Mouse (Mus musculus) v-Abl transformed pro-B cells (cell line): Measurements from ENCODE around the gene Sirpa.

Experiments
- in situ Hi-C, 2 experiments: fragments of 400-800 bp; cut with MboI; formaldehyde crosslinking; loops; one replicate each; pipeline ENCODE4 v1.15.1; 2025; ENCODE audit not compliant: unreplicated experiment in 2 of 2

Sirpa gene

DNA sequence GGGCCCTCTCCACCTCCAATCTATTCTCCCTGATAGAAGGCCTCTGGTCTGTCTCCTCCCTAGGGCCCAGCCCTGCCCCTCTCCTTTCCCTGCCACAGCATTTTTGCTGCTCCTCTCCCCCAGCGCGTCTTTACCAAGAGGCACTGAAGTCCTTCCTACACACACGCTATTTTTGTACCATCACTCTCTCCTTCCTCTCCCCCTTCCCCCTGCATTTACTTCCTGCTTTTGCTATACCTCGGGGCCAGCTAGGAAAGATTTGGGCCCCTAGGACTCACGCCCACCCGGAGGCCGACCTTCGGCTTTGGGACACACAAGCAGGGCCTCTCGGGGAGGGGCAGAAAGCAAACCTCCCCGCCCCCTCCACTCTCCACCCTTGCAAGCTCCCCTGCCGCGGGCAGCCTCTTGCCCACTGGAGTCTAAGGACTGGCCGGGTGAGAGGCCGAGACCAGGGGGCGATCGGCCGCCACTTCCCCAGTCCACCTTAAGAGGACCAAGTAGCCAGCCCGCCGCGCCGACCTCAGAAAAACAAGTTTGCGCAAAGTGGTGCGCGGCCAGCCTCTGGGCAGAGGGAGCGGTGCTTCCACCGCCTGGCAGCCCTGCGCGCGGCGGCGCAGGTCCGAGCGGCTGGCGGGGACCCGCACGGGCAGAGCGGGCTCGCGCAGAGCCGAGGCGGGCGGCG lies at the start of gene Sirpa:
Gene Sirpa, plus strand, starts transcription at position 377 of the 682 bp plus-strand sequence.
- in situ Hi-C loops, result no loop called here

DNA sequence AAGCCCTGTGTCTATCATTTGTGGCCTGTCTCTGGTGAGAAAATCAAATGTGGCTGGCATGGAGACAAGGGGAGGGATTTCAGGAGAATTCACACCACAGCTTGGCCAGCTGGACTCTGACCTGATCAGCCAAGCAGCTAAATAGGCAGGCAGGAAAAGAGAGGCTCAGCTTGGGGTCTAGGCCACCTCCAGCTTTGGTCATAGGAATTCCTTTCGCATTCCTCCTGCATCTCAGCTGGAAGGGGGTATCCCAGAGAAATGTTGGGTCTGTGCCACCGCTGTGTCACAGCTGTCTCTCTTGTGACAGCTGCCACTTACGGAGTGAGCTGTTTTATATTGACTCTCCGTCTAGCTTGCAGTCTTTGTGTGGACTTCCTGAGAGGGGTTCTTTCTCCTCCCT lies 48.2 kb upstream of the Sirpa start:
- in situ Hi-C loops, result no loop called here

DNA sequence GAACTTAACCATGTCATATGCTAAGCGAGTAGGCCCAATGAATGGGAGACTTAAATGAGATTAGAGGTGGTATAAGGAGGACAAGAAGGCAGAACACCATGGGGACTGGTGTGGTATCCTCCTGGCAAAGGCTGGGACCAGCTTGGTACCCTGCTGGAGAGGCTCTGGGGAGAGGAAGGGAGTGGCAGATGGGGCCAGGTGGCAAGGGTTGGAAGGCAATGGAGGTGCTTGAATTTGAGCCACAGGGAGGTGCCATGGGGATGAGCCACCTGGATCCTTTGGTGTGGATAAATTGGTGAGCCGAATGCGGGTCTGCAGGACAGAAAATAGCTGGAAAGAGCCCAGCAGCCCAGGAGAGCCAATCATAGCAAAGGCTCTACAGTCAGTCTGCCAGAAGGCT lies 47.7 kb upstream of the Sirpa start:
- in situ Hi-C loops, result no loop called here

DNA sequence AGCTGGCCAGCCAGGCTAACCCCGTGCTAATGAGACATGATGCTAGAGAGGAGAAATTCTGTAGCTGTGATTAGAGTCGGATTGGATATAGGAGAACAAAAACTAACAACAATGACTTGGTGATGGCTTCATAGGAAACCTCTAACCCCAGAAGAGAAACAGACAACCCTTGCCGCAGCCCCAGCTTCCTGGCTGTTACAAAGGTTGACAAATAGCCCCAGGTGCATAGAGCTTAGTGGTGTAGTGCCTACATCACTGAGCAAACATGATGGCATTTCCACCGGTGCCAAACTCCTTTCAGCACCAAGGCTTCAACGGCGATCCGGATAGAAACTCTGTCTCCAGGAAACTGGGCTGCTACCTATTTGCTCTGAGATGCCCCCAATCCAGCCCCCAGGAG lies 47.0 kb upstream of the Sirpa start:
- in situ Hi-C loops, result no loop called here

DNA sequence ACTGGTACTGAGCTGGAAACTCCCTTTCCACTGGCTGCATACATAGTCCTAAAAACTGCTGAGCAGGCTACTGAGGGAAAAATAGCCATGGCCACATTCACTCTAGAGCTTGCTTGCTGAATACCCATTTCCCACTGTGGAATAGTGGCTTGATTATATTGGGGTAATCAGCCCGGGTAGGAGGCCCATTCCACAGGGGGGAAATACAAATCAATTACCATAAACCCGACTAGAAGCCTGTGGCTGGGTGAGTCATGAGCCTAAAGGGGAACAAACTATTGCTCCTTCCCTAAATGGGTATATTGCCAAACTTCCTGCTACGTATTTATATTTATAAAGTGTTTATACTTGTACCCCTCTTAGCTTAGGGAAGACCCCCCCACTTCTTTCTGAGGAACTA lies 45.9 kb upstream of the Sirpa start:
- in situ Hi-C loops, result no loop called here

DNA sequence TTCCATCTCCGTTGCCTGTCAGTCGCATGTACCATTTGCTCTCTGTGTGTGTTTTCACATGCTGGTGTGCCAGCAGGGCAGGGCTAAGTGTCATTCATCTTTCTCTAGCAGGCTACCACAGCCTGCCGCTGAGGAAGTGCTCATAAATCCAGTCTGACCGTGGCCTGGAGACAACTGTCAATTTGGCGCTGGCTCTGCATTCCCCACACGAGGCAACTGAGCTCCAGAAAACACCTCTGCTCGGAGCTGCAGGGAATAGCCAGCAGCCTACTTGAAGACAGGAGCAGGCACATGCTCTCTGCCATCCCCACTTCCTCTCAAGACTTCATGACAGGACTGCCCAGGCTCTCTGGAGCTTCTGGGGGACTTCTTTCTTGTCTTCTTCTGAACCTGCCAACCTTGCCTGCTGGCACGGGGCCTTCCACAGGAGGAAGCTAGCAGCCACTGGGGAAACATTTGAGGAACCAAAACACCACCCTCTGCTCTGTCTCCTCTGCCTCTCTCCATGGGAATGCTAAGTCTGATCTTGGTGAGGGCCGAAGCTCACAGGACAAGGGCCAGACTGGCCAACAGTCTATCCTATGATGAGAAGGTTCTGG lies 43.0 kb upstream of the Sirpa start:
- in situ Hi-C loops, result no loop called here

GRCm38 (mm10) chr2:129550781-129551180 lies 41.9 kb upstream of the Sirpa start:
- in situ Hi-C loops, result no loop called here

DNA sequence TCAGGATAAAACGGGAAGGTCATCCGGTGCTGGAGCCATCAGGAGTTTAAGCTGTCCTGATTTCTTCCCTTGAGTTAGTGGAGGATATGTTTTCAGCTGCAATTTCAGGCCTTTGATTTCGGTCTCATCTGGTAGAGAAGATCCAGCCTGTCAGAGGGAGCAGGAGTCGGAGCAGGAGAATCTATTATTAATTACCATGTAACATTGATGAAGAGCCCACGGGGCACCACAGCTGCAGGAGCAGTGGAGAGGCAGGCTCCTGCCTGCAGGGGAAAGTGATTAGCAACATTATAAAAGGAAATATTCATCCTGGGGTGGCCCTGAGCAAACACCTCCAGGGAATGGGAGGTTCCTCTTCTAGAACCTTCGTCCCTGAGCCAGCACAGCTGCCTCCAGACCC lies 36.6 kb upstream of the Sirpa start:
- in situ Hi-C loops, result no loop called here

DNA sequence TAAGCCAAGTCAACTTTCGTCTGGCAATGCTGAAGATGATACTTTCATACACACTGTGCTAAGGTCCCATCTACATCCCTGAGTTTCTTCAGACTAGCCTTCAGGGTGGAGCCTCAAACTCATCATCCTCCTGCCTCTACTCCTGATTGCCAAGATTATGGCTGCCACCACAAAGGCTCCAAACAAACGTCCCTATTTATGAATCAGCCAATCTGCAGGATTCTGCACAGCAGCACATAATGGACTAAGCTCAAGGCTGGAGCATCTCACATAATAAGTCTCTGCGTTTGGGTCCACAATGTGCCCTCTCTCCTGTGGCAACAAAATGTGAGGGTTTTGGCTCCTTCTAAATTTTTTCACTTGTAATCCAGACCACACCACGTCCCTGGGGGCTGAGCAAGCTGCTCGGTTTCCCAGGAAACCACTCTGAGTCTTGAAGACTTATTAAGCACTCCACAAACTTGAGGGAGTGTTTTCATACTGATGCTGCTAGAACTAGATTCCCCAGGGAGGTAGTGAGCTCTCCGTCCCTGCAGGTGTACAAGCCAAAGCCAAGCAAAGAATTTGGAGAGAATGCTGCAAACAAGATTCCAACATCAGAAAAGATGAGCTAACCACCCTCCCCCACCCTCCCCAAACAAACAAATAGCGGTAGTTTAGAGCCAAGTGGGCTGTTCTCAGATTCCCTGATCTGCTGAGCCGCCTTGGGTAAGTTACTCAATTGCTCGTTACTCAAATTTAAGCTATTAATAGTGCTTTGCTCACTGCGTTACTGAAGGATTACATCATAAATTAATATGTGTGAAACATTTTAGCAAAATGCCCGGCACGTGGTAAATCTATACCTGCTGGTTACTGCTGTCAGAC lies 34.4 kb upstream of the Sirpa start:
- in situ Hi-C loops, result no loop called here

DNA sequence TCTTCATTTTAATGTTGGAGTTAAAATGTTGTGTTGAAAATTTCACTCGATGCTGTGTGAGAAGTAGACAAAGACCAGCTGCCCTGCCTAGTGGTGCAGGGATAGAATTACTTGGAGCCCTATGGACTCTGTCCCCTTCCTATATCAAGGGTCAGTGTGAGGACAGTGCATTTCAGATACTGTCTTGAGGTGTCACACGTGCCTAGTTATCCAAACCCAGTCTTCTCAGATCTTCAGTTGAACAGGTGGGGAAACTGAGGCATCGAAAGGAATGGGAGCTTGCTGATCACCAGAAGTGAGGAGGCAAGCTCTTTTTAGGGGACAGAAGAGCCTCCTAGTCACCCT lies 33.8 kb upstream of the Sirpa start:
- in situ Hi-C loops, result no loop called here

DNA sequence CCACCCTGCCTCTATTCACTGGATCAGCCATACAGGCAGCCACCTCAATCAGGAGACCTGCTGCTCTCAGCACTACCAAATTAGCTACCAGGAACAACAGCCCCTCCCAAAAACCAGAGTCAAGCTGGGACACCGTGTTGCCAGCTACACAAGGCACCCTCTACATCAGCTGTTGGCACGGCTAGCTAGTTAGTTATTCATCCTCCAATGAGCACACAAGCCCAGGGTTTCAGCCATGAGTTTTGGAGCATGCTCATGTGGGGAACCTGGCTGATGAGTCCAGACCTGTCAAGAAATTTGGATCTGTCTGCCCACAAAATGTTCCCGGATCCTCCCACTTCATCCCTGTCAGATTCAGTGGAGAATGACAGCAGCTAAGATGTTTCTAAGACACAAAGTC lies 30.8 kb upstream of the Sirpa start:
- in situ Hi-C loops, result no loop called here

DNA sequence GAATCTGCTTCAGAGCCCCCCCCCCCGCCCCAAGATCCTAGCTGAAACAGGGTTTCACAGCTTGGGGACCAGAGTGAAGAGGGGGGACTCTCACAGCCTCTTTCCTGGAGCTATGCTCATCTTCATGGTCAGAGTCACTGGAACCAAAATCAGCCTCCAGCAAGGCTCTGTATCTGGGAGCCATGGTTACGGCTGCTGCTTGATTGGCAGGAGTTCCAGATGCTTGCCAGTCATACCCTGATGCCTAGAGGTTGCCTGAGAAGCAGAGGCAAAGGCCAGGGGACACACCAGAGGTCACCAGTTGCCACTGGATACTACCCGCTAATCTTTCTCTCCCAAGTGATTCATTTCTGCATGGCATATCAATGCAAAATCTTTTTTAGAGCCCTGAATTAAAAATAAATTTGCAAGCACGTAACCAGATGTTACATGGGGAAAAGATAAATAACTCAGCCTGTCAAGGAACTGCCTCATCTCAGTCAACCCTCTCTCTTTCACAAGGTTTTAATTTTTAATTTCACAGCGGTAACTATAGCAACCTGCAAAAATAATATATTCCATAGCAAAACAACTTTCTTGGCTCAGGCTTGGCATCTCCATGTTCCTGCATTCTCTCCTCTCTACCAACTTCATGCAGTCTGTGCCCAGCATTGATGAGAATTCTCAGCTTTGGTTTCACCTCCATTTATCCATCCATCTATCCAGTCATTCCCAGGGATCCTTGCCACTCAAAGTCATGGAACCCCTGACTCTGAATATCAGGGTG lies 28.5 kb upstream of the Sirpa start:
- in situ Hi-C loops, result no loop called here

- in situ Hi-C loops, result no loop called here
Observed at GRCm38 (mm10) chr2:129569120-129569519, 23.5 kb upstream of the Sirpa start.

- in situ Hi-C loops, result no loop called here
Observed at GRCm38 (mm10) chr2:129569556-129569955, 23.1 kb upstream of the Sirpa start.

DNA sequence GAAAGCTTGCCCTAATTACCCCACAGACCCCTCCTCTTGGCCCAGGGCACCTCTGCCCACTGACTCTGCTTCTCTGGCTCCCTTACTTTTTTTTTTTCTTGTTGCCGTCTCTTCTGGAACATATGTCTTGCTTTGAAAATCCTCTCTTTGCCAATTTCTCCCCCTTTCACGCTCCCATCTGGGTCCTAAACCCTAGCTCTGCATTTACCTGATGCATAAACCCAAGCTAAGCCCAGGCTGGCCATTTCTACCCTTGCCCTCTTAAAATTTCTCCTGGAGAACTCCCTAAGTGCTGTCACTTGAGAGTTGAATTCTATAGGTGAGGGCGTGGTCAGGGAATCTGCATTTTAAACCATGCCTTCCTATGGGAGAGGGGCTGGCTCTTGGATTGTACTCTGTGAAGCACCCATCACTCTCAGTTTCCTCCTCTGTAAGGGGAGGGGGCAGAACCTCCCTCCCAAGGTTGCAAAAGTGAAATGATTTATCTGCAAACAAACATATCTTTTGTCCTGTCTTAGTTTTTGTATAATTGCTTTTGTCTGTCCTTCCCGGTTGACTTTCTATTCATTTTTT lies 18.8 kb upstream of the Sirpa start:
- in situ Hi-C loops, result no loop called here

GRCm38 (mm10) chr2:129574395-129575046 lies 18.1 kb upstream of the Sirpa start:
- in situ Hi-C loops, result no loop called here

DNA sequence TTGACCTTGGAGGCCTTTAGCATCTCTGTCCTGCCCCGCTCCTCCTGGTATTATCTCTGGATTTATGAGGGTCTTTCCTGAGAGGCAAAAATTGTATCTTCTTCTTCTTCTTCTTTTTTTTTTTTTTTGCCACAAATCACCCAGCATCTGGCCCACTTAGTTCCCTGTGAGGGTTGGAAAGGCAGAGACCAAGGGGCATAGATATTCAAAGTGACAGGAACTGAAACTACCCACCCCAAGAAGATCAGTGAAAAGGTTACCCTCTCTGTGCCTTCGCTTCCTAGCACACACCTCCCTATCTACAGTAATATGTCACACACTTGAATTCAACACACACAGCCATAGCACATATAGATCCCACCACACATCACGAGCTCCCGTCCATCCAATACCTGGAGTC lies 17.5 kb upstream of the Sirpa start:
- in situ Hi-C loops, result no loop called here

GRCm38 (mm10) chr2:129576611-129577447 lies 15.8 kb upstream of the Sirpa start:
- in situ Hi-C loops, result no loop called here

GRCm38 (mm10) chr2:129580656-129581055 lies 12.0 kb upstream of the Sirpa start:
- in situ Hi-C loops, result no loop called here
